Mouse (Mus musculus) inflammation-experienced regulatory T-cells, adult 6 months (primary cell): ENCODE measurements at regions not wholly inside any gene's neighbourhood (a gene's known extent, or its start where the extent isn't known, plus 50 kb on each side); places are given as distances from the start of the nearest gene placed in this dataset.
"Not testable (repeated sequence)": the region's sequence is repeated elsewhere in the genome, so short reads cannot be mapped to it uniquely, and the experiment has no call there.

Experiments
- ATAC-seq: one replicate; pipeline ENCODE4 v1.8.0; 2017

- peak; percentile 62 for ATAC-seq
Observed at GRCm38 (mm10) chr10:19494461-19495105, 97.2 kb upstream of the Ifngr1 start.

GRCm38 (mm10) chr10:19498112-19498511 is 93.6 kb upstream of the Ifngr1 start:
- peak; percentile 51 for ATAC-seq

- ATAC-seq, result no peak
Observed at GRCm38 (mm10) chr10:19502874-19503273, 88.9 kb upstream of the Ifngr1 start.

- peak; percentile 30 for ATAC-seq
Observed at GRCm38 (mm10) chr10:19503846-19504765, 87.6 kb upstream of the Ifngr1 start.

- no peak for ATAC-seq
Observed at GRCm38 (mm10) chr10:19505174-19505573, 86.6 kb upstream of the Ifngr1 start.

GRCm38 (mm10) chr10:19505979-19506378 is 85.8 kb upstream of the Ifngr1 start:
- peak; percentile 91 for ATAC-seq

- ATAC-seq, result no peak
Observed at GRCm38 (mm10) chr10:19506434-19506833, 85.3 kb upstream of the Ifngr1 start.

- no peak for ATAC-seq
Observed at GRCm38 (mm10) chr10:19508221-19508745, 83.5 kb upstream of the Ifngr1 start.

- ATAC-seq, result no peak
Observed at GRCm38 (mm10) chr10:19510047-19510446, 81.7 kb upstream of the Ifngr1 start.

GRCm38 (mm10) chr10:19514366-19514765 is 77.4 kb upstream of the Ifngr1 start:
- not testable (repeated sequence) for ATAC-seq

GRCm38 (mm10) chr10:19514837-19515236 is 76.9 kb upstream of the Ifngr1 start:
- ATAC-seq, result no peak

- ATAC-seq, result no peak
Observed at GRCm38 (mm10) chr10:19516011-19516410, 75.7 kb upstream of the Ifngr1 start.

- ATAC-seq, result no peak
Observed at GRCm38 (mm10) chr10:19517093-19517492, 74.7 kb upstream of the Ifngr1 start.

- ATAC-seq, result peak; percentile 50
Observed at GRCm38 (mm10) chr10:19518763-19519162, 73.0 kb upstream of the Ifngr1 start.

GRCm38 (mm10) chr10:19522198-19522597 is 69.6 kb upstream of the Ifngr1 start:
- ATAC-seq, result no peak

- no peak for ATAC-seq
Observed at GRCm38 (mm10) chr10:19525939-19526338, 65.8 kb upstream of the Ifngr1 start.

GRCm38 (mm10) chr10:19526353-19526752 is 65.4 kb upstream of the Ifngr1 start:
- no peak for ATAC-seq

GRCm38 (mm10) chr10:19529655-19530054 is 62.1 kb upstream of the Ifngr1 start:
- peak; percentile 47 for ATAC-seq

GRCm38 (mm10) chr10:19530056-19530455 is 61.7 kb upstream of the Ifngr1 start:
- ATAC-seq, result peak; percentile 91

- no peak for ATAC-seq
Observed at GRCm38 (mm10) chr10:19531452-19531851, 60.3 kb upstream of the Ifngr1 start.

GRCm38 (mm10) chr10:19532790-19533189 is 59.0 kb upstream of the Ifngr1 start:
- no peak for ATAC-seq

GRCm38 (mm10) chr10:19533846-19534245 is 57.9 kb upstream of the Ifngr1 start:
- no peak for ATAC-seq
